In the genomic region with DNA sequence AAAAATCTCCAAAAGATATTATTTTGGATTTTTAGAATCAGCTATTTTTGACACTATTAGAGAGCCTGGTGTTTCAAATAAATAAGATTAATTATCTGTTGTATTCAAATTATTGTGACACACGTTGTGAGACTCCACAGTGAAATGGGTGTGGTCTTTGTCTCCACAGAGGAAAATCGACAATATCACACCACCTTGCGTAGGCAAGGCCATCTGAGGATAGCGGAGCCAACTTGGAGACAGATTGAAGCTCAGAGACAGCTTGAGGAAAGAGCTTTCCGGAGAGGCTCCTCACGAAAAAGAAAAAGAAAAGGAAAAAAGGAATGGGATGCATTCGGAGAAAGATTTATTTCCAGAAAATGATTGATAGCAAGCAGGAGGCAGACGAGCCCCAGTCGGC, we compare ENCODE assay signal across 24 mouse cellular contexts. TPM values are rescaled to one million over a fixed set of nuclear protein-coding genes. Genes with fewer than 3 reads are reported as not detected.
DNase-seq lines count a peak whose midpoint lies in the region; ATAC-seq and TF ChIP-seq lines count a peak whose summit lies in the region.
"Had no signal": no experiment of that assay in that cellular context is flagged by ENCODE, and none has a peak within 500 bp of the region (broad histone marks: within the 10 kb centered on the region; RNA-seq: fewer than 3 reads in every experiment).

No protein-coding gene starts in this region.

- peak; percentile 38; the same call in 1 of the 2 replicates for ATAC-seq in forebrain, postnatal 0 days
- ATAC-seq in forebrain, embryonic 13.5 days = no peak
- ATAC-seq in intestine, embryonic 16.5 days = peak; percentile 57; the same call in 1 of the 2 replicates
- ATAC-seq in stomach, postnatal 0 days (ENCODE audit: low FRiP score, low TSS enrichment) = no peak
- ATAC-seq: CD4-positive, CD25-positive, alpha-beta regulatory T cell, adult 4 months; forebrain, embryonic 14.5 days; forebrain, embryonic 16.5 days; Patski had no signal

- H3K9ac ChIP-seq in forebrain, postnatal 0 days = no peak overlapping the region
- no peak overlapping the region for H3K9ac ChIP-seq in forebrain, embryonic 13.5 days
- H3K9ac ChIP-seq in intestine, embryonic 16.5 days (ENCODE audit: low read depth, low read length) = no peak overlapping the region
- no peak overlapping the region for H3K9ac ChIP-seq in stomach, postnatal 0 days (ENCODE audit: low read length)
- H3K9ac ChIP-seq: embryonic facial prominence, embryonic 12.5 days had no signal

- DNase-seq in forebrain, postnatal 0 days = peak; percentile 10
- peak; percentile 35 for DNase-seq in brain, adult 2 months (ENCODE audit: low read depth, low spot score)
- no peak for DNase-seq in stomach, postnatal 0 days (ENCODE audit: low spot score)
- no peak for DNase-seq in retina, postnatal 1 day
- no peak for DNase-seq in left cerebral cortex, adult 2 months (ENCODE audit: extremely low spot score in 1 of 2, low spot score in 2 of 2)
- DNase-seq: adrenal gland, adult 2 months; adrenal gland, postnatal 10 days; adrenal gland, postnatal 25 days; B cell, adult 2 months; cerebellum, adult 11-12 months; cerebellum, adult 2 months; cerebellum, adult 9-10 months; cerebellum, postnatal 10 days; cerebellum, postnatal 25 days had no signal

- no peak for TF ChIP-seq CTCF in forebrain, postnatal 0 days (IDR thresholded peaks at IDR 0.05; ENCODE audit: low read depth)
- TF ChIP-seq CTCF in stomach, postnatal 0 days (IDR thresholded peaks at IDR 0.05; ENCODE audit: low read depth) = no peak
- no peak for TF ChIP-seq CTCF in left cerebral cortex, adult 2 months (IDR thresholded peaks at IDR 0.05)

- no peaks in the 10 kb centered on the region for H3K4me1 ChIP-seq in forebrain, postnatal 0 days (ENCODE audit: insufficient read depth)
- H3K4me1 ChIP-seq in forebrain, embryonic 13.5 days = no peaks in the 10 kb centered on the region
- no peaks in the 10 kb centered on the region for H3K4me1 ChIP-seq in intestine, embryonic 16.5 days (ENCODE audit: control insufficient read depth, insufficient read depth, low read length)
- H3K4me1 ChIP-seq in stomach, postnatal 0 days (replicated peaks; ENCODE audit: control insufficient read depth, insufficient read depth) = no peaks in the 10 kb centered on the region
- H3K4me1 ChIP-seq: embryonic facial prominence, embryonic 10.5 days; embryonic facial prominence, embryonic 12.5 days had no signal

- intact Hi-C loops in left cerebral cortex, adult 2 months (cut with DNase I) = no loop called here

- H3K36me3 ChIP-seq in forebrain, postnatal 0 days (ENCODE audit: insufficient read depth) = no peaks in the 10 kb centered on the region
- no peaks in the 10 kb centered on the region for H3K36me3 ChIP-seq in forebrain, embryonic 13.5 days (ENCODE audit: poor library complexity, severe bottlenecking)
- no peaks in the 10 kb centered on the region for H3K36me3 ChIP-seq in intestine, embryonic 16.5 days (ENCODE audit: control insufficient read depth, insufficient read depth, low read length)
- H3K36me3 ChIP-seq in stomach, postnatal 0 days (ENCODE audit: control insufficient read depth, insufficient read depth, low read length) = no peaks in the 10 kb centered on the region
- H3K36me3 ChIP-seq: embryonic facial prominence, embryonic 10.5 days; embryonic facial prominence, embryonic 12.5 days; G1E had no signal

- TF ChIP-seq EP300 in stomach, postnatal 0 days (optimal IDR thresholded peaks at IDR 0.05) = no peak

- WGBS in forebrain, postnatal 0 days = 71% methylated on average over 9 of the region's 9 CpGs
- 81% methylated on average over 9 of the region's 9 CpGs for WGBS in forebrain, embryonic 13.5 days
- WGBS in intestine, embryonic 16.5 days = 62% methylated on average over 9 of the region's 9 CpGs
- 42% methylated on average over 9 of the region's 9 CpGs for WGBS in stomach, postnatal 0 days

- H3K27ac ChIP-seq in forebrain, postnatal 0 days (ENCODE audit: low read depth, low read length) = no peak overlapping the region
- no peak overlapping the region for H3K27ac ChIP-seq in forebrain, embryonic 13.5 days
- no peak overlapping the region for H3K27ac ChIP-seq in intestine, embryonic 16.5 days (ENCODE audit: low read length)
- peak overlapping the region; percentile 13; the same call in 1 of the 2 replicates for H3K27ac ChIP-seq in stomach, postnatal 0 days (replicated peaks)
- no peak overlapping the region for H3K27ac ChIP-seq in left cerebral cortex, adult 2 months
- H3K27ac ChIP-seq: embryonic facial prominence, embryonic 10.5 days; embryonic facial prominence, embryonic 12.5 days had no signal

- H3K9me3 ChIP-seq in forebrain, postnatal 0 days (ENCODE audit: low read length) = no peaks in the 10 kb centered on the region
- no peaks in the 10 kb centered on the region for H3K9me3 ChIP-seq in forebrain, embryonic 13.5 days (replicated peaks)
- no peaks in the 10 kb centered on the region for H3K9me3 ChIP-seq in intestine, embryonic 16.5 days (ENCODE audit: control insufficient read depth, low read length)
- H3K9me3 ChIP-seq in stomach, postnatal 0 days (ENCODE audit: control insufficient read depth, low read length) = no peaks in the 10 kb centered on the region
- H3K9me3 ChIP-seq: embryonic facial prominence, embryonic 10.5 days; embryonic facial prominence, embryonic 12.5 days; G1E had no signal

- no peak overlapping the region for H3K4me2 ChIP-seq in forebrain, postnatal 0 days (ENCODE audit: low read depth)
- H3K4me2 ChIP-seq in forebrain, embryonic 13.5 days = no peak overlapping the region
- H3K4me2 ChIP-seq in intestine, embryonic 16.5 days (ENCODE audit: low read depth, low read length) = no peak overlapping the region
- no peak overlapping the region for H3K4me2 ChIP-seq in stomach, postnatal 0 days (replicated peaks; ENCODE audit: low read depth)
- H3K4me2 ChIP-seq: embryonic facial prominence, embryonic 12.5 days had no signal

- H3K27me3 ChIP-seq in forebrain, postnatal 0 days (ENCODE audit: insufficient read depth, low read length) = no peaks in the 10 kb centered on the region
- H3K27me3 ChIP-seq in forebrain, embryonic 13.5 days = no peaks in the 10 kb centered on the region
- no peaks in the 10 kb centered on the region for H3K27me3 ChIP-seq in intestine, embryonic 16.5 days (replicated peaks; ENCODE audit: control insufficient read depth, insufficient read depth, low read length)
- H3K27me3 ChIP-seq in stomach, postnatal 0 days (ENCODE audit: control insufficient read depth, insufficient read depth, low read length) = no peaks in the 10 kb centered on the region
- H3K27me3 ChIP-seq: CH12.LX; embryonic facial prominence, embryonic 12.5 days; Patski had no signal

- no peak overlapping the region for H3K4me3 ChIP-seq in forebrain, postnatal 0 days (ENCODE audit: low read depth, low read length)
- H3K4me3 ChIP-seq in forebrain, embryonic 13.5 days = no peak overlapping the region
- no peak overlapping the region for H3K4me3 ChIP-seq in intestine, embryonic 16.5 days (ENCODE audit: low read length)
- no peak overlapping the region for H3K4me3 ChIP-seq in stomach, postnatal 0 days (ENCODE audit: low read depth, low read length)
- H3K4me3 ChIP-seq in left cerebral cortex, adult 2 months = no peak overlapping the region
- H3K4me3 ChIP-seq: embryonic facial prominence, embryonic 10.5 days; embryonic facial prominence, embryonic 12.5 days had no signal

RNA-seq across cellular contexts. Expression of a gene that starts 8.7 kb away (rescaled TPM):
- total RNA-seq in forebrain, postnatal 0 days (2014; rRNA removed) = 2.8 and 4.4 TPM in 2 replicates
- polyA plus RNA-seq in forebrain, postnatal 0 days (2015; fragmentation: Nextera tagmentation; extraction: Ambion mirVana) = 3.1 and 3.9 TPM in 2 replicates
- 0.62 and 0.73 TPM in 2 replicates for polyA plus RNA-seq in forebrain, embryonic 13.5 days (2015; fragmentation: Nextera tagmentation; extraction: Ambion mirVana)
- polyA plus RNA-seq in intestine, embryonic 16.5 days (2015; fragmentation: Nextera tagmentation; extraction: Ambion mirVana) = 15.2 and 16.0 TPM in 2 replicates
- 3.9 and 4.6 TPM in 2 replicates for polyA plus RNA-seq in stomach, postnatal 0 days (2015; fragmentation: Nextera tagmentation; extraction: Ambion mirVana)
- total RNA-seq in left cerebral cortex, adult 2 months (2021) = 1 to 10 TPM; 2.0 to 2.5 TPM
- total RNA-seq: CH12.LX had no signal
- polyA plus RNA-seq: CD4-positive, CD25-positive, alpha-beta regulatory T cell, adult 4 months; G1E had no signal

RNA-seq across cellular contexts. Expression of a gene that starts 39.0 kb away (rescaled TPM):
- 26.2 and 26.6 TPM in 2 replicates for total RNA-seq in forebrain, postnatal 0 days (2014; rRNA removed)
- polyA plus RNA-seq in forebrain, postnatal 0 days (2015; fragmentation: Nextera tagmentation; extraction: Ambion mirVana) = 38.4 and 47.2 TPM in 2 replicates
- 8.1 and 9.5 TPM in 2 replicates for polyA plus RNA-seq in forebrain, embryonic 13.5 days (2015; fragmentation: Nextera tagmentation; extraction: Ambion mirVana)
- polyA plus RNA-seq in intestine, embryonic 16.5 days (2015; fragmentation: Nextera tagmentation; extraction: Ambion mirVana) = 23.5 and 23.9 TPM in 2 replicates
- 171 and 189 TPM in 2 replicates for polyA plus RNA-seq in stomach, postnatal 0 days (2015; fragmentation: Nextera tagmentation; extraction: Ambion mirVana)
- total RNA-seq in left cerebral cortex, adult 2 months (2021) = 10 to 100 TPM; 47.7 to 51.6 TPM
- polyA plus RNA-seq: CD4-positive, CD25-positive, alpha-beta regulatory T cell, adult 4 months had no signal

Comparison
In these comparisons a context has a peak if more than half of its experiments do, and no peak if none do; other contexts are left out.
1. ATAC-seq: peak in forebrain, postnatal 0 days (single experiment) and intestine, embryonic 16.5 days (single experiment); none in forebrain, embryonic 13.5 days (single experiment) and stomach, postnatal 0 days (single experiment).
2. DNase-seq: peak in forebrain, postnatal 0 days (single experiment) and brain, adult 2 months (single experiment); none in stomach, postnatal 0 days (single experiment), retina, postnatal 1 day (single experiment) and left cerebral cortex, adult 2 months (0 of 2).